Mouse (Mus musculus): ENCODE results near the gene Sh3bp5. TPM values are rescaled to one million over a fixed set of nuclear protein-coding genes. Genes with fewer than 3 reads are reported as not detected.

Sh3bp5 gene
- polyA plus RNA-seq, 1 experiment: 2.2 TPM

DNA sequence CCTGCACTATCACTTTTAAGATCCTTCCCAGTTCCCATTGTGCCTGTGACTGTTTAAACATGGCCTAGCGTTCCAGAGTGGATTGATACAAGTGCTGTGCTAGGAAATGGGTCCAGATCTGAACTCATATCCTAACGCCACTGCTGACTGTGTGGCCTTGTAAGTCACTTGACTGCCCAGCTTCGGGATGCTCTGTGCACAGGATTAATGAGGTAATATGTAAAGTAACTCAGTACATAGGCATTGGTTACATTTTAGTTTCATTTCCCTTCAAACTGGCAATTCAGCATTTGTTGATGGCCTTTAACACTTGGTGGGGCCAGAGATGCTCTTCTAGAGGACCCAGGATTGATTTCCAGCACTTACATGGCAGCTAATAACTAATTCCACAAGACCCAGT, 59.5 kb downstream of the Sh3bp5 start:
- Histone ChIP-seq H3K36me3 (replicated peaks; ENCODE audit: low read length) (peaks cover 74% of the 10 kb centered on the region), H3K27me3 (replicated peaks) (no peaks in the 10 kb centered on the region), H3K4me3 (replicated peaks) (no peak overlapping the region), H3K4me1 (peaks cover 3% of the 10 kb centered on the region; the same call in 1 of the 2 replicates), H3K9me3 (no peaks in the 10 kb centered on the region)
- TF ChIP-seq GATA1 (IDR thresholded peaks at IDR 0.05; ENCODE audit: borderline replicate concordance, low read length): no peak
- TF ChIP-seq FLI1 (IDR thresholded peaks at IDR 0.05; ENCODE audit: low read length): no peak

DNA sequence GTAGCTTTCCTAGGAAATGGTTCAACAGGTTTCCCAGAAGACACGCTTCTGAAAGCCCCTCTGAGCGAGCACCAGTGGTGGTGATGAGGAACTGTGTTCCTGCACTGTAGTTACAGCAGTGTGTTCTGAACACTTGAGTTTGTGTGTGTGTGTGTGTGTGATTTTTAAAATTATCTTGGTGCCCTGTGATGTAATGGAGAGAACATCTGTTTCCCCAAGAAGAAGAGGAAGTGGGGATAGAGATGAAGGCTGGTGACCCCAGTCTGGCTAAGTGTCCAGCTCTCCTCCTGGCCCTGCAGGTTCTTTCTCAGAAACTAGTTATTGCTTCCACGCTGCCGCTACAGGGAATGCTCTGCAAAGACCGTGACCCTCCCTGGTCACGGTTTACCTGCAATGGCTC, 61.5 kb downstream of the Sh3bp5 start:
- H3K4me3 ChIP-seq (replicated peaks): no peak overlapping the region
- no peaks in the 10 kb centered on the region for H3K9me3 ChIP-seq
- H3K36me3 ChIP-seq (replicated peaks; ENCODE audit: low read length): peaks cover 94% of the 10 kb centered on the region

DNA sequence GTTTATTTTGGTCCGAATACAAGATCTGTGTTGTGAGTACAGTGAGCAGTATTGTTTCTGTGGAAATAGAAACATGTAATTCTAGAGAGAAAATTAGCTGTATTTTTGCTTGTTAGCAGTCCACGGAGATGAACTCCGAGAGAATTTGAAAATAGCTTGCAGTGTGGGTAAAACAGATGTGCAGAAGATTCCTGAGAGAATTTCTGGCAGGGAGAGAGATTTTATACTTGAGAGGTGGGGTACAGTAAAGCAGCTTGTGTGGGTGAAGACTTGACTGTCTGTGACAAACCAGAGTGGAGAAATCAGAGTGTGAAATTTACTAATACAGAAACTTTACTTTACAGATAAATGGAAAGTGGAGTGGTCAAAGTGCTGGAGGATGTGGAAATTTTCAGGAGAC, 66.5 kb downstream of the Sh3bp5 start:
- H3K4me1 ChIP-seq: peaks cover 10% of the 10 kb centered on the region
- no peaks in the 10 kb centered on the region for H3K27me3 ChIP-seq (replicated peaks)
- H3K9me3 ChIP-seq: no peaks in the 10 kb centered on the region
- no peak overlapping the region for H3K4me3 ChIP-seq (replicated peaks)
- TF ChIP-seq GATA1 (IDR thresholded peaks at IDR 0.05; ENCODE audit: borderline replicate concordance, low read length) (no peak), FLI1 (IDR thresholded peaks at IDR 0.05; ENCODE audit: low read length) (no peak)
- peaks cover 100% of the 10 kb centered on the region for H3K36me3 ChIP-seq (replicated peaks; ENCODE audit: low read length)

More for the DNA sequence above, 61.5 kb downstream of the Sh3bp5 start:
- no peak for TF ChIP-seq GATA1 (IDR thresholded peaks at IDR 0.05; ENCODE audit: borderline replicate concordance, low read length)
- TF ChIP-seq FLI1 (IDR thresholded peaks at IDR 0.05; ENCODE audit: low read length): no peak
- no peaks in the 10 kb centered on the region for H3K27me3 ChIP-seq (replicated peaks)
- peaks cover 3% of the 10 kb centered on the region; the same call in 1 of the 2 replicates for H3K4me1 ChIP-seq

DNA sequence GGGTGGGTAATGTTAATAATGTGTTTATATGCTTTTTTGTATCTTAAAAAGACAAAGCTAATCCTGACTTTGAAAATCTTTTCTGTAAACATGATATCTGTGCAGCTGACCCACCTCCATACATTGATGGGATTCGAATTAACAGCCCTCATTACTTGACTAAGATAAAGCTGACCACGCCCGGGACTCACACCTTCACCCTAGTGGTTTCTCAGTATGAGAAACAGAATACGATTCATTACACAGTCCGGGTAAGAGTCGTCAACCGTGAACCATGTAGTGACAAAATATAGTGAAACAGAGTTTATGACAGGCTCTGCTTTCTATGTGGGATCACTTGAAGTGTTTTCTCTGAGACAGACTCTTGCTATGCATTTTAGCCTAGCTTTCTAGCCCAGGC, 67.9 kb downstream of the Sh3bp5 start:
- Histone ChIP-seq H3K4me3 (replicated peaks) (no peak overlapping the region), H3K27me3 (replicated peaks) (no peaks in the 10 kb centered on the region), H3K4me1 (peaks cover 14% of the 10 kb centered on the region), H3K9me3 (no peaks in the 10 kb centered on the region), H3K36me3 (replicated peaks; ENCODE audit: low read length) (peaks cover 100% of the 10 kb centered on the region)
- TF ChIP-seq GATA1 (IDR thresholded peaks at IDR 0.05; ENCODE audit: borderline replicate concordance, low read length): no peak
- TF ChIP-seq FLI1 (IDR thresholded peaks at IDR 0.05; ENCODE audit: low read length): no peak

- no peaks in the 10 kb centered on the region for H3K27me3 ChIP-seq (replicated peaks)
- H3K9me3 ChIP-seq: no peaks in the 10 kb centered on the region
- peaks cover 11% of the 10 kb centered on the region for H3K4me1 ChIP-seq
- peaks cover 100% of the 10 kb centered on the region for H3K36me3 ChIP-seq (replicated peaks; ENCODE audit: low read length)
- no peak overlapping the region for H3K4me3 ChIP-seq (replicated peaks)
- TF ChIP-seq GATA1 (IDR thresholded peaks at IDR 0.05; ENCODE audit: borderline replicate concordance, low read length) (no peak), FLI1 (IDR thresholded peaks at IDR 0.05; ENCODE audit: low read length) (no peak)
Observed at GRCm38 (mm10) chr14:31365350-31365749, 70.5 kb downstream of the Sh3bp5 start.

DNA sequence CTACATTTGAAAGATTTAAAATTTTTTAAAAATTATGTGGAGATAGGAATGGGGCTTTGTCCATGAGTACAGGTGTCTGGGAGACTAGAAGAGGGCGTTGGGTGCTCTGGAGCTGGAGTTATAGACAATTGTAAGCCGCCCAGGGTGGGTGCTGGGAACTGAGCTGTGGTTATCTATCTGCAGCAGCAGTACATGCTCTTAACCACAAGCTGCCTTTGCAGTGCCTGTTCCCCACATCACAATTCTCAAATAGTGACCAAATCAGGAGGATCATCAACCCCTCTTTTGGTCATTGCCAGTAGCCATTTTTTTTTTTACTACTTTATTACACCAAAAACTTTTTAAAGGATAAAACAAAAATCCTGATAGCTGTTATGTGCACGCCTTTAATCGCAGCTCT, 71.3 kb downstream of the Sh3bp5 start:
- no peak overlapping the region for H3K4me3 ChIP-seq (replicated peaks)
- H3K36me3 ChIP-seq (replicated peaks; ENCODE audit: low read length): peaks cover 100% of the 10 kb centered on the region
- H3K27me3 ChIP-seq (replicated peaks): no peaks in the 10 kb centered on the region
- no peaks in the 10 kb centered on the region for H3K9me3 ChIP-seq
- H3K4me1 ChIP-seq: peaks cover 11% of the 10 kb centered on the region
- TF ChIP-seq GATA1 (IDR thresholded peaks at IDR 0.05; ENCODE audit: borderline replicate concordance, low read length) (no peak), FLI1 (IDR thresholded peaks at IDR 0.05; ENCODE audit: low read length) (no peak)

DNA sequence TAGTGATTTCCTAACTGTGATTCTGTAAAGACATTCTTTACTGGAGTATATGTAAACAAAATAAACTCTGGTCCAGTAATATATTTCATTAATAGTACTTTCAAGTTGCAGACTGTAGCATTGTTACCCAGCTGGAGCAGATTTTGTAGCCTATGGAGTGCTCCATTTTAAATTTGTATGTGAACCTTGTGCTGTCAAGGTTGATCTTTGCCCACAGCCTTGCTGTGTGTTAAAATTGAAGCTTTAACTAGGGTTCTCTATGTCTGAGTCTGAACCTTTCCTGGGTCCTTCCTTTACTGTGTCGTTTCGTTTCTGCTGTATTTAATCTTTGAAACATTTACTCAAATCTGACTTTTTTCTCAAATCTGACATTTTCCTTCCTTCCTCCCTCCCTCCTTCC, 73.6 kb downstream of the Sh3bp5 start:
- Histone ChIP-seq H3K36me3 (replicated peaks; ENCODE audit: low read length) (peaks cover 92% of the 10 kb centered on the region), H3K9me3 (no peaks in the 10 kb centered on the region), H3K27me3 (replicated peaks) (no peaks in the 10 kb centered on the region), H3K4me3 (replicated peaks) (no peak overlapping the region), H3K4me1 (peaks cover 11% of the 10 kb centered on the region)
- no peak for TF ChIP-seq FLI1 (IDR thresholded peaks at IDR 0.05; ENCODE audit: low read length)
- TF ChIP-seq GATA1 (IDR thresholded peaks at IDR 0.05; ENCODE audit: borderline replicate concordance, low read length): no peak

DNA sequence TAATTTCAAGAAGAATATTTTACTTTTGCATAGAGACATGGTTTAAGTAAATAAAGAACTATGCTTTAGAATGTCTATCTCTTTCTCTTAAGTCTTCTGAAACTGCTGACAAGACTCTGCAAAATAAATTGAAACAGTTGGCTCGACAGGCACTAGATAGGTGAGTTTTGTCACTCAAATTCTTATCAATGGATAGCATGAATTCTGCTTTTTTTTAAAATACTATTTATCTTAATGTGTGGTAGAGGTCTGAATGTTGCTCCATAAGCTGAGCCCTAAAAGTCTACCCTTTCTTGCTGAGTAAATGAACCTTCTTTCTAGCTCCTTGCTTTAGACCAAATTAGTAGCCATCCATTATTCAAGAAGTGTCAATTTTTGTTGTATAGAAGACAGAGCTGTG, 90.5 kb downstream of the Sh3bp5 start:
- Histone ChIP-seq H3K36me3 (replicated peaks; ENCODE audit: low read length) (peaks cover 93% of the 10 kb centered on the region), H3K4me3 (replicated peaks) (no peak overlapping the region)
- no peak for TF ChIP-seq GATA1 (IDR thresholded peaks at IDR 0.05; ENCODE audit: borderline replicate concordance, low read length)
- TF ChIP-seq FLI1 (IDR thresholded peaks at IDR 0.05; ENCODE audit: low read length): no peak

DNA sequence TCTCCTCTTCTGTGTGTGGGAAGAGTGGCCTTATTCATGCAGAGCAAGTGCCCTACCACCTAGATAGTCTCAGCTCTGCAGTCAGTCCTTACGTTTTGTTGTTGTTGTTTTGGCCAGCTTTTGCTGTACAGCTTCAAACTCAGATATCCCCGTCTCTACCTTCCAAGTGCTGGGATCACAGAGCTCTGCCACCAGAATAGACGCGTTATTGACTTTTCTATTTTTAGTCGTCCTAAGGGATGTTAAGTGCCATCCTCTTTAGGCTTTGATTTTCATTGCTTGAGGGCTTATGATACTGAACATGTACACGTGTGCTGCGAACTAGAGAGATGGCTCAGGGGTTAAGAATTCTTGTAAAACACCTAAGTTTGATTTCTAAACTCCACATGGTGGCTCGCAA, 92.6 kb downstream of the Sh3bp5 start:
- no peak overlapping the region for H3K4me3 ChIP-seq (replicated peaks)
- TF ChIP-seq FLI1 (IDR thresholded peaks at IDR 0.05; ENCODE audit: low read length) (no peak), GATA1 (IDR thresholded peaks at IDR 0.05; ENCODE audit: borderline replicate concordance, low read length) (no peak)
- H3K36me3 ChIP-seq (replicated peaks; ENCODE audit: low read length): peaks cover 80% of the 10 kb centered on the region
- no peaks in the 10 kb centered on the region for H3K9me3 ChIP-seq
- peaks cover 5% of the 10 kb centered on the region for H3K4me1 ChIP-seq
- H3K27me3 ChIP-seq (replicated peaks): no peaks in the 10 kb centered on the region

More for the DNA sequence above, 90.5 kb downstream of the Sh3bp5 start:
- peaks cover 3% of the 10 kb centered on the region; the same call in 1 of the 2 replicates for H3K4me1 ChIP-seq
- H3K9me3 ChIP-seq: no peaks in the 10 kb centered on the region
- no peaks in the 10 kb centered on the region for H3K27me3 ChIP-seq (replicated peaks)

GRCm38 (mm10) chr14:31337947-31338346, 97.9 kb downstream of the Sh3bp5 start:
- H3K4me3 ChIP-seq (replicated peaks): peak overlapping the region; percentile 93
- no peaks in the 10 kb centered on the region for H3K9me3 ChIP-seq
- no peak for TF ChIP-seq FLI1 (IDR thresholded peaks at IDR 0.05; ENCODE audit: low read length)
- TF ChIP-seq GATA1 (IDR thresholded peaks at IDR 0.05; ENCODE audit: borderline replicate concordance, low read length): no peak
- peaks cover 21% of the 10 kb centered on the region for H3K4me1 ChIP-seq
- H3K27me3 ChIP-seq (replicated peaks): no peaks in the 10 kb centered on the region
- peaks cover 30% of the 10 kb centered on the region for H3K36me3 ChIP-seq (replicated peaks; ENCODE audit: low read length)

DNA sequence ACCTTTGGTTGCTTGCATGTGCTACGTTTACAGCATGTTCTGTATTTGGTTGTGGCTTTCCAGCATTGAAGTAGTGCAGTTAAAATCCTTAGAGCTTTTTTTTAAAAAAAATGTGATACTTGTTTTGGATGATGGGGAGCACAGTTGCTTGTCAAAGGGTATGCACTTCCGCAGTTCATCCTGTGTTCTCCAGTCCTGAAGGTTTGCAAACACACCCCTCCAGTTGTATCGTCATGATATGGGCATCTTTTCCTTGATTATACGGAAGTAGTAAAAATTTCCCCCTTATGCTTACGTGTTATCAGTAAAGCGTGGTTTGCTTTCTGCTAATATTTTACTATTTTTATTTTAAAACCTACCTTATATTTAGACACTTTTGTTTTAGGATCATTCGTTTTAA, 98.5 kb downstream of the Sh3bp5 start:
- Histone ChIP-seq H3K4me1 (peaks cover 21% of the 10 kb centered on the region), H3K4me3 (replicated peaks) (peak overlapping the region; percentile 93), H3K27me3 (replicated peaks) (no peaks in the 10 kb centered on the region), H3K36me3 (replicated peaks; ENCODE audit: low read length) (peaks cover 25% of the 10 kb centered on the region), H3K9me3 (no peaks in the 10 kb centered on the region)
- no peak for TF ChIP-seq GATA1 (IDR thresholded peaks at IDR 0.05; ENCODE audit: borderline replicate concordance, low read length)
- no peak for TF ChIP-seq FLI1 (IDR thresholded peaks at IDR 0.05; ENCODE audit: low read length)
